Mouse (Mus musculus) liver, embryonic 16.5 days (tissue): ENCODE results near the gene P2ry2. TPM values are rescaled to one million over a fixed set of nuclear protein-coding genes. Genes with fewer than 3 reads are reported as not detected.
A peak's percentile ranks its signal among the peaks of the same experiment; 100 is the strongest.

Experiments used
- ATAC-seq: fragments of 200-750 bp; cut with Nextera tagmentation; 2 replicates; pipeline ENCODE4 v1.8.0; 2017; ENCODE audit warnings: low read depth, mild to moderate bottlenecking, moderate number of reproducible peaks, moderate library complexity
- H3K27ac ChIP-seq: fragments of 300-500 bp; sonication (generic); 2 replicates; pipeline ENCODE4 v1.5.1; 2014; ENCODE audit warnings: mild to moderate bottlenecking, low read length
- H3K27me3 ChIP-seq: fragments of 300-500 bp; sonication (generic); 2 replicates; pipeline ENCODE4 v1.6.1; 2014; ENCODE audit warnings: low read depth, low read length, mixed read lengths; ENCODE audit not compliant: control insufficient read depth, insufficient read depth
- H3K36me3 ChIP-seq: fragments of 300-500 bp; sonication (generic); 2 replicates; pipeline ENCODE4 v1.6.1; 2014; ENCODE audit warnings: mild to moderate bottlenecking; ENCODE audit not compliant: control insufficient read depth, insufficient read depth
- H3K4me1 ChIP-seq: fragments of 300-500 bp; sonication (generic); 2 replicates; pipeline ENCODE4 v1.6.1; 2014; ENCODE audit warnings: low read depth, low read length, mixed read lengths; ENCODE audit not compliant: control insufficient read depth
- H3K4me2 ChIP-seq: fragments of 300-500 bp; sonication (generic); 2 replicates; pipeline ENCODE4 v1.6.1; 2014; ENCODE audit warnings: low read depth, low read length, mixed read lengths
- H3K4me3 ChIP-seq: fragments of 300-500 bp; sonication (generic); 2 replicates; pipeline ENCODE4 v1.5.1; 2014; ENCODE audit warnings: low read depth, mild to moderate bottlenecking, low read length
- H3K9ac ChIP-seq: fragments of 300-500 bp; sonication (generic); 2 replicates; pipeline ENCODE4 v1.6.1; 2014; ENCODE audit warnings: low read depth, low read length
- H3K9me3 ChIP-seq: fragments of 300-500 bp; sonication (generic); replicated peaks from 2 replicates; pipeline ENCODE4 v1.6.1; 2016; ENCODE audit warnings: low read length; ENCODE audit not compliant: control insufficient read depth
- WGBS: fragments of 180-500 bp; shearing (Covaris S2); extraction: QIAGEN DNeasy Blood & Tissue Kit; methylation state at CpG from one replicate; pipeline ENCODE4 v1.1.7; 2014; ENCODE audit not compliant: insufficient replicate concordance; 5-methylcytosine and 5-hydroxymethylcytosine counted together
- polyA plus RNA-seq: library from polyadenylated mRNA; unstranded; fragments of >200 nt; fragmentation: Nextera tagmentation; extraction: Ambion mirVana; gene quantifications from 2 replicates; pipeline ENCODE4 v1.2.1, GENCODE M21; 2015

Gene P2ry2
- polyA plus RNA-seq, 1 experiment from 2014 or later, result 3.2 TPM

DNA sequence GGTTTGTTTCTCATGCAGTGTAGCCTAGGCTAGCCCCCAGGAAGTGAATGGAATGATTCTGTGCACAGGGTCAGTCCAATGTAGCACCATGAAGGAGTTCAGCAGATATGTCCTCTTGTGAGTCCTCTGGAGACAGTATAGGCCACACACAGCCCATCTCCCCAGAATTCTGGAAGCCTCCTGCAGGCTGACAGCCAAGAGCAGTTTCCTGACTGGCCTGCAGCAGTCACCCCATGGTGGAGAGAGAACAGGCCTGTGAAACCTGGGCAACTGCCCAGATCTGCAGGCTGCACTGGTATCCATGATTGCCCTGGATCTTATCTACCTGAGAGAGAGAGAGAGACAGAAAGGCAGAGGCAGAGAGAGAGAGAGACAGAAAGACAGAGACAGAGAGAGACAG lies 18.1 kb upstream of the P2ry2 start:
- ATAC-seq, result no peak
- Histone ChIP-seq H3K4me1 (peaks cover 7% of the 10 kb centered on the region), H3K27me3 (no peaks in the 10 kb centered on the region), H3K36me3 (no peaks in the 10 kb centered on the region), H3K9ac (no peak overlapping the region), H3K9me3 (no peaks in the 10 kb centered on the region), H3K27ac (no peak overlapping the region), H3K4me2 (no peak overlapping the region), H3K4me3 (no peak overlapping the region)

DNA sequence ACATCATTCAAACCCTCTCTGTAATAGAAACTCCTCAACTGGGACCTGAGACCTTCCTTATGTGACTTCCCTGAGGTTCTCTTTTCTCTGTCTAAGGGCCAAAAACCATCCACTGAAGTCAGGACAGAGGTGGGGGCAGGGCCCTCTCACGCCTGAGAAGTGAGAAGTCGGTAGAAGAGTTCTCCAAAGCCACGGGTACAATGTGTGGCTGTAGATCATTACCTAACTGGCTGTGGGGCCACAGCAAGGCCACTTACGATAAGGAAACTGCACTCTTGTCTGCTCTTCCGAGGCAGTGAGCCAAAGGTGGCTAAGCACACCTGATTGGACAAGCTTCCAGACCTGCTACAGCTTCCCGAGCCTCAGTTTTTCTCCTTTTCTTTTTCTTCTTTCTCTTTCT lies 16.8 kb upstream of the P2ry2 start:
- Histone ChIP-seq H3K27ac (peak overlapping the region; percentile 77), H3K4me3 (no peak overlapping the region), H3K9ac (no peak overlapping the region), H3K27me3 (no peaks in the 10 kb centered on the region), H3K4me2 (no peak overlapping the region), H3K9me3 (no peaks in the 10 kb centered on the region), H3K36me3 (no peaks in the 10 kb centered on the region), H3K4me1 (peaks cover 7% of the 10 kb centered on the region)
- peak; percentile 60 for ATAC-seq
- 5% methylated on average over 6 of the region's 6 CpGs for WGBS

DNA sequence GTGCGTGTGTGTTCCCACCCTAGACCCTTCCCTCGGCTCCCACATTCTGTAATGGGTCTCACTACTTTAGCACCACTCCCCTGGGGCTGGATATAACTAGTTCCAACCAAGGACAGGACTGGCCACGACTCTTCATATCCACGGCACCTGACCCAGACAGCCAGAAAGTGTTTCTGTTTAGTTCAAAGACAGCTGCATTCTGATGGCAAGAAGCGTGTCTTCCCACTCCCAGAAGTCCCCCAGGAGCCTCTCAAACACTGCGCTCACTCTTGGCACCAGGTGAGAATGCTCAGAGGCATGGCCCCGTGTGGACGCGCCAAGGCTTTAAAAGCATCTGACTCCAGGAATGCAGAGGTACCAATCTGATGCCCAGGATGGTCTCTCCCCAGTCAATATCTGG lies 16.3 kb upstream of the P2ry2 start:
- no peaks in the 10 kb centered on the region for H3K36me3 ChIP-seq
- no peak overlapping the region for H3K9ac ChIP-seq
- H3K4me3 ChIP-seq, result no peak overlapping the region
- H3K4me1 ChIP-seq, result peaks cover 7% of the 10 kb centered on the region
- no peak for ATAC-seq
- no peaks in the 10 kb centered on the region for H3K9me3 ChIP-seq
- H3K4me2 ChIP-seq, result no peak overlapping the region
- H3K27me3 ChIP-seq, result no peaks in the 10 kb centered on the region
- WGBS, result 63% methylated on average over 9 of the region's 9 CpGs
- peak overlapping the region; percentile 77 for H3K27ac ChIP-seq

DNA sequence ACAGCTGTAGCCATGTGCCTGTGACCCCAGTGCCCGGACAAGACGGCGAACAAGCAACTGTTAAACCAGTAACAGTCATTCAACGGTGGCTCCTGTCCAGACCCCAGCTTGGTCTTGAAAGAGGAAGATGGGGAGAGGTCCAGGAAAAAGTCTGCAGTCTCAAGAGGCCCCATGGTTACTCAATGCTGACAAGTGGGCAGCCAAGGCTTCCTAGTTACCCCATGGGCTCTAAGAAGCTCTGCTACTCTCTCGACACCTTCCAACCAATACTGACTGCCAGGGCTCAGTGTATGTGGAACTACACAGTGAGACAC lies 15.7 kb upstream of the P2ry2 start:
- Histone ChIP-seq H3K4me2 (no peak overlapping the region), H3K27me3 (no peaks in the 10 kb centered on the region), H3K36me3 (no peaks in the 10 kb centered on the region), H3K27ac (peak overlapping the region; percentile 70), H3K4me1 (peaks cover 7% of the 10 kb centered on the region), H3K4me3 (no peak overlapping the region), H3K9me3 (no peaks in the 10 kb centered on the region), H3K9ac (no peak overlapping the region)
- WGBS, result 36% methylated on average over 5 of the region's 5 CpGs
- ATAC-seq, result peak; percentile 21; the same call in 1 of the 2 replicates

DNA sequence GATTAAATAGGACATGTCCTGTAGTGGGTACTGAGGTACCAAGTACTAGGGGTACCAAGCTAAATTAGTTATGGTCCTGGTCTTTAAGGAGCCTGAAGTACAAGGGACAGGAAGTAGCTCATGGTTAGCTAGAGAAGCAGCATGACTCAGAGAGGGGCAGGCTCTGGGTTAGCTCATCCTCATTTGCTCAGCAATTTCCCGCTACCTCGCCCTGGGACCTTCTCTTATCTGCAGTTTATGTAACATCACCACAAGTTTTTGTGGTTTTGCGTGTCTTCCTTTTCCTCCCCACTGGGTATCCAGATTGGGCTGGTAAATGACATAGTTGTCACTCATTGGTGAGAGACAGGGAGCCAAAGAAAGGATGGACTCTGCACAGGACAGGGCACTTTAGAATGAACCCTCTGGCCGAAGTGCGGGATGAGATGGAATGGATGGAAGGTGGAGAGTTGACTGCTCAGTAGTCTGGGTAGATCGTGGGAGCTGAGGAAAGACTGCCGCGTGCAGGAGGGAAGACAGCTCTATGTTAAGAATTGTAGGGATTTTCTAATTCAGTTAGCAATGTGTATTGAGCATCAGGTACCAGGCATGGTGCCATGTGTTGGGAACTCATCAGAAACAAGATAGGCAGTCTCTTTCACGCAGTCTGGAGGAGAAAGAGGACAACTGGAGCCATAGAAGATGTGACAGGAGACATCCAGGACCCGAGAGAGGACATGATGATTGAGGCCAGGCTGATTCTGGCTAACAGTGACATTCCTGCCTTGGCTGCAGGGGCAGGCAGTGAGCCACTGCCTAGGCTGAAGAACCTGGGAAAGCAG lies 15.2 kb upstream of the P2ry2 start:
- Histone ChIP-seq H3K4me2 (no peak overlapping the region), H3K9ac (no peak overlapping the region), H3K4me1 (peaks cover 7% of the 10 kb centered on the region), H3K9me3 (no peaks in the 10 kb centered on the region), H3K36me3 (no peaks in the 10 kb centered on the region), H3K27me3 (no peaks in the 10 kb centered on the region), H3K27ac (peak overlapping the region; percentile 70), H3K4me3 (no peak overlapping the region)
- peak; percentile 47 for ATAC-seq
- 15% methylated on average over 10 of the region's 10 CpGs for WGBS

DNA sequence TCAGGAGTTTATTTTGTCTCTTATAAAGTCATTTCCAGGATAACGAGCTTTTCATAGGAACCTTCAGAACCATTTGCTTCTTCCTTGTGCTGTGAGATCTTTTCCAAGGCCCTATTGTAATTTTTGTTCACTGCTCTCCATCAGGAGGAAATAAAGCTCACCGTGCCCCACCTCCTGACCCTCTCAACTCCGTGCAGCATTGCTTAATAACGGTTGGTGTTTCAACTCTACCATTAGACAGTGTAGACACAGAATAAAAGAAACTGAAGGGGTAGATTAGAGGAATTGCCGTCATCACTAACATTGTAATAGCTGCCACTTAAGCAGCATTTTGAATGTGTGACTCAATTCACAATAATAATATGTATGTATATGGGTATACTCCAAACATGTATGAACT lies 14.2 kb upstream of the P2ry2 start:
- Histone ChIP-seq H3K27me3 (no peaks in the 10 kb centered on the region), H3K4me2 (no peak overlapping the region), H3K27ac (no peak overlapping the region), H3K4me3 (no peak overlapping the region), H3K9ac (no peak overlapping the region), H3K4me1 (peaks cover 7% of the 10 kb centered on the region), H3K9me3 (no peaks in the 10 kb centered on the region), H3K36me3 (no peaks in the 10 kb centered on the region)
- 26% methylated on average over 5 of the region's 5 CpGs for WGBS
- no peak for ATAC-seq

DNA sequence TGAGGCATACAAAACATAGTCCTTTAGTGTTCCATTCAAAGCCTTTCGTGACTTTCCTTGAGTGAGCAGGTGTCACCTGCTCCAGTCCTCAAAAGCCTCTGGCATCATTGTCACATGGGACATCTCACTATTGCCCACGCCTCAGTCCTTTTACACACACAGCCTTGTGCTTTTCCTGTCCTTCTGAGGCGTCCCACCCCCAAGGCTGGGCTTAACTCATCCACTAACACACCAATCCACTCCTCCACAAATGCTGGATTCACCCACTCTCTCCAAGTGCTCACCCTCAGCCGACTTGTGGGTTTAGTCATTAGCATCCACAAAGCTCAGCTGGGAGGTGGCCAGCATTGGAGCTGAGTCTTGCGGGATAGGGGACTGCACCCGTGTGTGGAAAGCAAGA lies 4.8 kb upstream of the P2ry2 start:
- Histone ChIP-seq H3K27me3 (no peaks in the 10 kb centered on the region), H3K27ac (no peak overlapping the region), H3K9me3 (no peaks in the 10 kb centered on the region), H3K4me3 (no peak overlapping the region), H3K4me1 (no peaks in the 10 kb centered on the region), H3K4me2 (no peak overlapping the region), H3K36me3 (no peaks in the 10 kb centered on the region), H3K9ac (no peak overlapping the region)
- WGBS, result 50% methylated on average over 6 of the region's 6 CpGs
- ATAC-seq, result no peak

DNA sequence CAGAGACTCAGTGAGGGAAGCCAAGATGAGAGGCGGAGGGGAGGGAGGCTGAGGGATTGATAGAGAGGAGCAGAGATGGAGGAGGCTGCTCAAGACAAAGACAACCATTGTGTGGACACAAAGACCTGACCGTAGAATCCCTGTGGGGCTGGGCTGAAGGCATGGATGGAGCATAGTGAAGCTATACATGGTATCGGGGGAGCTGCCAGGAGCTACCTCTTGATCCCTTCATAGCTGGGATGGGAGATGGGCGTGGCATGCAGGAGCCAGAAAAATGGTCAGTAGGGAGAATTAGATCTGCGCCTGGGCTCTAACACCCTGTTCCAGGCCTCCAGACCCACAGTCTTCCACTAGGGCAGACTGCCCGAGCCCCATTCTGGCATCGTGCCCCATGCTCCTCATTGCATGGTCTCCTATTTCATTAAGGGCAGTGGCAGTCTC lies 4.4 kb upstream of the P2ry2 start:
- no peak overlapping the region for H3K4me3 ChIP-seq
- H3K4me2 ChIP-seq, result no peak overlapping the region
- H3K27ac ChIP-seq, result no peak overlapping the region
- no peaks in the 10 kb centered on the region for H3K9me3 ChIP-seq
- WGBS, result 61% methylated on average over 7 of the region's 7 CpGs
- H3K27me3 ChIP-seq, result peaks cover under 1% of the 10 kb centered on the region; the same call in 1 of the 2 replicates
- H3K9ac ChIP-seq, result no peak overlapping the region
- no peaks in the 10 kb centered on the region for H3K36me3 ChIP-seq
- no peak for ATAC-seq
- H3K4me1 ChIP-seq, result no peaks in the 10 kb centered on the region

DNA sequence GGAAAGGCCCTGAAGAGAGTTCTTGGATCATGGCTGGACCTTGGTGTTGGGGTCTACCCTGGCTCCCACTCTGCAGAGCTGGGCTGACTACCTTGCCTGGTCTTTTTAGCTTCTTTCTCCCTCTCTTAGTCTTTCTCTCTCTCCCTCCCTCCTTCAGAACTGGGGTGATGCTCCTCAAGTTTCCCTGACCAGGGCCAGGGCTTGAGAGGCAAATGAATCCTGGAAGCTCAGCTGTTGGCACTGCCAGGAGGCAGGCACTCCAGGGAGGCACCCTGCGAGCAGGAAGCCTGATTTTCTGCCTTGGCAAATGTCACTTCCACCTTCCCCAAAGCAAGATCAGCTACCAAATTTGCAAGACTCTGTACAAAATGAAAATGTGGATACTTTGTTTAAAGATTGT lies 2.3 kb upstream of the P2ry2 start:
- no peak for ATAC-seq
- Histone ChIP-seq H3K27ac (no peak overlapping the region), H3K4me1 (no peaks in the 10 kb centered on the region), H3K27me3 (peaks cover 6% of the 10 kb centered on the region; the same call in 1 of the 2 replicates), H3K4me2 (no peak overlapping the region), H3K4me3 (no peak overlapping the region), H3K36me3 (no peaks in the 10 kb centered on the region), H3K9ac (no peak overlapping the region), H3K9me3 (no peaks in the 10 kb centered on the region)
- 54% methylated on average over 1 of the region's 1 CpGs for WGBS
